Mouse (Mus musculus): ENCODE results near the gene Bmp4.

Bmp4 gene

DNA sequence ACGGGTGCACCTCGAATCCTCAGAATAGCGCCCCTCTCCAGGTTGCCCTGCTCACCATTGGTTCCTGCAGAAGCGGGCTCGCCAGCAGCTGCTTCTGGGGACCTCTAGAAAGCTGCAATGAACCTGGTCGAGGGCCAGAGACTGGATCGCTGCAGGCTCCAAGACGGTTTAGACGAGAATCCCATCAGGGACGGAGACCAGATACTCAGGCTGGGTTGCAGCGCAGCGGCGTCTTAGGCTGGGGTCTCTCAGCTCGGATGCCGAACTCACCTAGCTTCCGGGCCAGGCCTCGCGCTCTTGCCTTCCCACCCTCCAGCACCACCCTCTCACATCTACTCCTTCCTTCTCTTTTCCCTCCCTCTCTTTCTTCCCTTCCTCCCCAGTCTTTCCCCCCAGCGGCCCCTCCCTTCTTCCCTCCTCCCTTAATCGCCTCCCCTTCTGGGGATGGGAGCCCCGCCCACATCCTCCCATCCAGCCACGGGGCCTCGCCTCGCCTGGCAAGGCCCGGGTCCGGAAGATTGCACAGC, at the start of gene Bmp4:
Bmp4 (minus strand) TSS at position 421 of the 527 bp plus-strand sequence.
- no peak for DNase-seq

DNA sequence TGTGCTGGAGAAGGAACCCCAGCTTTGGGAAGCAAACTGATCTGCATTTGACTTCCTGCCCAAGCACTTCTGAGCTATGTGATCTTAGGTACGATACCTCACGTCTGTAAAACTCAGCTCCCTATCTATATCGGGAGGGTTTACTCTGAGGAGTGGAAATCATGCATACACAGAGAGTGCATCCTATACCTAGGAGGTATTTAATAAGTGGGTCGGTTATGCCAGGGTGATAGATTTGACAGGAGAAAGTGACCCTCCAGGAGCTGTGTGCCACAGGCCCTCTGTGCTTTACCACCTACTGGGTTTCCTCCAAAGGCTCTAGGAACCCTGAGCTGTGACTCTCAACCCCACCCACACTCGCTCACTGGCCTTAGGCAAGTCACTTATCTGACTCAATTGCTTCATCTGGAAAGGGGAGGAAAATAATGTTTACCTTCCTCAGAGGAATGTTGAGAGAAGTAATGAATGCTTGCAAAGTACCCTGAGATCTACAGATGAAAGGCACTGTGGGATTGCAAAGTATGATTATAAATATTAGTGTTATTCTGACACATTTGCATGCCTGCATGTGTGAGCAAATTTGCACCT, 49.1 kb upstream of the Bmp4 start:
- no peak for DNase-seq

- DNase-seq, result no peak
These were observed 46.1 kb upstream of the Bmp4 start for GRCm38 (mm10) chr14:46436471-46437090.

DNA sequence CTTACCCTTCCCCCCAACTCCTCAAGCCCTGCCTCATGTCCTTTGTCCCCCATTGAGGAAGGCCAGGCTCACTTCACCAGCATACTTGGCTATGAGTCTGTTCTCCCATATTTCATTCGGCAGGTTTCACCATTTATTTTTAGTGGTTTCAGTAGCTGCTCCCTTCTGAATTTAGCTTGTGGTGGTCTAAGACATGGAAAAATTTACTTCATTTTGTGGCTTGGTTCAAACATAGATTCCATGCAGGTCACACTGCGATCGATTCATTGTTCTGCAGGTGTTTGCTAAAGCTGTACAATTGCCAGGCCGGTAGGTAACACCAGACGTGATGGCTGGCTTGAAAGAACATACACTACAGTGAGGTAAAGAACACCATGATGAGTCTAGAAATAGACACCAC, 39.8 kb upstream of the Bmp4 start:
- no peak for DNase-seq

GRCm38 (mm10) chr14:46427251-46427650, 36.8 kb upstream of the Bmp4 start:
- no peak for DNase-seq

GRCm38 (mm10) chr14:46421823-46422222, 31.4 kb upstream of the Bmp4 start:
- DNase-seq, result no peak

DNA sequence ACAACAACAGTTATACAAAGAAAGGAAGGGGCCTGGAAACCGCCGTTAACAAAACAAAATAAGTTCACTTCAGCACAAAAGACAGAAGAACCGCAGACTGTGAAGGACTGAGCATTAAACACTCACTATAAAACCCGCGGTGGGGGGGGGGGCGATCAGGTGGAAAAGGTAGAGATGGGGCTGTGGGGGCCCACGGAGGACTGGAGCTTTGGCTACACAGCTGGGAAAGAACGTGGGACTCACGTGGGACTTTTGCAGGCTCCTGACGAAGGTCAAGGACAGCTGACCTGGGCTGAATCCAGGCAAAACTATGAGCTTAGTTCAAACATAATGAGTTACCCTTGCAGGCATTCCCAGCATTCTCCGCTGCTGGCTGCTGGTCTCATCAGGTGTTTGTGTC, 28.8 kb upstream of the Bmp4 start:
- DNase-seq, result no peak

GRCm38 (mm10) chr14:46418371-46419097, 28.1 kb upstream of the Bmp4 start:
- no peak for DNase-seq

- no peak for DNase-seq
These were observed 22.1 kb upstream of the Bmp4 start for GRCm38 (mm10) chr14:46412497-46413000.

DNA sequence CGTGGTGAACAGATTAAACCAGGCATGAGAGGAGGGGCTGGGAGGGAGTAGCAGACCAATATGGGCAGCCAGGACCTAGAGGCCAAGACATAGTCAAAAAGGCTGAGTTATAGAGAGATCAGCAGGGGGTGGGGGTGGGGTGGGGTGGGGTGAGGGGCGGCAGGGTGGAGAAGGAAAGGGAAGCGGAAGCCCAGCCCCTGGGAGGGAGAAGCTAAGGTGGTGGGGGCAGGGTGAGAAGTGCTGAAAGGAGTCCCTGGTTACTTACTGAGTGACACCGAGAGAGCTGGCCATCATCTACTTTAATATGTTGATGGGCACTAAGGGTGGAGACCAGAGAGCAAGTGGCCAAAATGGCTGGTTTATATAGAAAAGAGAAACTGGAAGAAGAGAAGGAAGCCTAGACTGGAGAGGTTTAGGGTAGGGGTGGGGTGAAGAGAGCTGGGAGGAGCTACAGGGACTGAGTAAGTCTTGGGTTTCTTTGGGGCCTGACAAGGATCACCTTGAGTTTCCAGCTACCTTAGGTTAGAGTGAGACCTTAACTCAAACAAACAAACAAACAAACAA, 20.2 kb upstream of the Bmp4 start:
- DNase-seq, result no peak

- DNase-seq, result no peak
These were observed 18.5 kb upstream of the Bmp4 start for GRCm38 (mm10) chr14:46409016-46409415.

- DNase-seq, result no peak
These were observed 17.9 kb upstream of the Bmp4 start for GRCm38 (mm10) chr14:46408319-46408718.

DNA sequence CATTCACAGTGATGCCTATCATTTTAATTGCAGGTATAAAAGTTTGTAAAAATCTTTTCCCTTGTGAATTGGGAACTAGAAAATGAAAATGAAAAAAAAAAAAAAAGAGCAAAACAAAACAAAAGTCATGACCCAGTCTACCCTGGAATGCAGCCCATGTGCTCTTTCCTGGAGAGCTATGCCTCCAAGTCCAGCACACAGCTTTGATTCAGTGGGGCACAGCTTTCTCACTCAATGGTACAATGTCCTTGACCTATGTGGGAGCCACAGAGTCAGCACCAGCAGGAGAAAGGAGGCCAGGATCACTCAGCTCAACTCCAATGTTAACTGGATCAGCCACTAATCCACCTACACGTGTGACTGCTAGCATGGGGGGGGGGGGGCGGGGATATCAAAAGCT, 9.5 kb upstream of the Bmp4 start:
- DNase-seq, result no peak

DNA sequence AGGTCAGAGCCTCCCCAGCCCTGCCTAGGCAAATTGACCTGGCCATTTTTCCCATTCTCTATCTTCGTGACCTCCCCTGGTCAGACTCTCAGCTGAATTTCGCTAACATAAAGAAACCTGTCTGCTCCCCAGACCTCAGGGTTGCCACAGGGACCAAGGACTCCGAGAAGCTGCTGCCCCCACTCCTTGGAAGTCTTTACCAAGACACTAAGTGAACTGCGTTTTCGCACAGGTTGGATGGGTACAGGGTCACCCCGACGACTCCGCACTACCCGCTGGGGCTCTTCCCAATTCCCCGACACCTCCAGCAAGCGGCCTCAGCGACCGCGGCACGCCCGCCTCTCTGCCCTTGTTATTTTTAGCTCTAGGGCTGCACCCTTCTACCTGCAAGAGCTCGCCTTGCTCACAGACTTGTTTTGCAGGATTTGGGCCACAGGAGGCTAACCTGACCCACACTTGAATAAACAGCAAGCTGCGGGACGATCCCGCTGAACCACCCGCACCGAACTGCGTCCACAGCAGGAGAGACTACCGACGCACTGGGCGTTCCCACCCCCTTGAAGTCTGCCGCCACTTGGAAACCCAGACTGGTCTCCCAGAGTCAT, 7.7 kb upstream of the Bmp4 start:
- DNase-seq, result no peak

DNA sequence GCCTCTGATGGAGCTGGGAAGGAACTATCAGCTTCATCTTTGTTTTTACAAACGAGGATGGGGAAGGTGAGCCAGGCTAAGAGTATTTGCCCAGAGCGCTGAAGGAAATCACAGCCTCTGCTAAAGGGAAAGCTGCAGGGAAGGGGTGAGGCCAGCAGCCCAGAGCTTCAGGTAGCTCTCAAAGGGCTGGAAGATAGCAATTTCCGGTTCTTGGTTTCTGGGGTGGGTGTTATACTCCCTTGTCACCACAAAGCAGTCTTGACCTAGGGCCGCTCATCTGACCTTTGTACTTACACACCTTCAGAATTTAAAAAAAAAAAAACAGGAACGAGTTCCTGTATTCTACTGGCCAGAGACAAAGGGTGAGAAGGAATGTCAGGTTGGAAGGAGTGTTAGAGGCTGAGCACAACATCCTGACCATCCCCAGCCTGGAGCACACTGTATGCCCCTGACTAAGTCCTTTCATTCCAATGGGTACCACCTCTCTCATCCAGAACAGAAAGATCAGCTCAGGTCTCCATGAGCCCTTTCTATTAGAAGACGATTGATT, 1.2 kb upstream of the Bmp4 start:
- DNase-seq, result no peak

DNA sequence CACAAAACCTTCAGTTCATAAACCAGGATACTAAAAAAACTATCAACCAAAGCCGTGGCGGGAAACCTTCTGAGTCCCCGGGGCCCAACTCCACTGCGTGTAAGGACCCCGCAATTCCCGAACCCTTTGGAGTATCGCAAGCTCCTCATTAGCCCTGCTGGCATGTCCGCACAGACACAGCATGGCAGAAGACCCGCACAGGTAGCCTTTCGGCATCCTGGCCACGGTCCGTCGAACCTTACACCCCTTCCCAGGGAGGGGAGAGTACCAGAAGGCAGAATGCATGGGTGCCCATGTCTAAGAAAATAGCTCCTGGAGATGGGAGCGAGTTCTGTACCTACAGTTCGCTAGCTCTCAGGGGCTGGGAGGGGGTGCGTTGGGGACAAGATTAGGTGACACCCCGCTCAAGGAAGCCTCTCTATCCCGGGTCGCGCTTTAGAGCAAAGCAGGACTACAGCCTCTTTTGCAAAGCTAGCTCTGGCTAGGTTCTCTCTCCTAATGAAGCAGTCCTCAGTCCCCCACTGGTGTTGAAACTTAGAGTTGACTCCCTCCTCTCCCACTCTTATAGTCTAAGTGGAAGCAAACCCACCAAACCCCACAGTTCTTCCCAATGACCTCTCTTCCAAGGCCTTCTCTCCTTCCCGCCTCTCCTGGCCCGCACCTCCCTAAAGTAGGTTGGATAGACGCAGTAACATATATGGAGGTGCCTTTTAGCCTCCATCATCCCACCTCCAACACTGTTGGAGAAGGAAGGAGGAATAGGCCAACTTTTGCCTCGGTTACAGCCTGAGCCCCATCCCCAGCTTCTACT, 826 bp downstream of the Bmp4 start:
- DNase-seq, result no peak

DNA sequence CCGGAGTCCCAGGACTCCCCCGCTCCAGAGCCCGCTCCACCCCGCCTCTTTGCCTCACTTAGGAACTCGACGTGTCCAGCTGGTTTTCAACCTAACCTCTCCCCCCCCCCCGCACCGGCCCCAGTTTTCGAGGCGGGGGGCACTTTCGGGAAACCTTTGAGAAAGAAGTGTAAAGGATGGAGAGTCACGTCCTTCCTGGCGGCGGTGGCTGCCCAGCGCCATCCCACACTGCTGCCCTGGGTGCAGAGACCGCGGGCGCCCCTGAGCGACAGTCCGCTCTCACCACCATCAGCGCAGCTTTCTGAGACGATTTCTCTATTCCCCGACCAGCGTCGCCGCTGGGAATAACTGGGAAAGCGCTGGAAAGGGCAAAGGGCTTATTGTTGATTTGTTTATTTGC, 1.8 kb downstream of the Bmp4 start:
- no peak for DNase-seq

DNA sequence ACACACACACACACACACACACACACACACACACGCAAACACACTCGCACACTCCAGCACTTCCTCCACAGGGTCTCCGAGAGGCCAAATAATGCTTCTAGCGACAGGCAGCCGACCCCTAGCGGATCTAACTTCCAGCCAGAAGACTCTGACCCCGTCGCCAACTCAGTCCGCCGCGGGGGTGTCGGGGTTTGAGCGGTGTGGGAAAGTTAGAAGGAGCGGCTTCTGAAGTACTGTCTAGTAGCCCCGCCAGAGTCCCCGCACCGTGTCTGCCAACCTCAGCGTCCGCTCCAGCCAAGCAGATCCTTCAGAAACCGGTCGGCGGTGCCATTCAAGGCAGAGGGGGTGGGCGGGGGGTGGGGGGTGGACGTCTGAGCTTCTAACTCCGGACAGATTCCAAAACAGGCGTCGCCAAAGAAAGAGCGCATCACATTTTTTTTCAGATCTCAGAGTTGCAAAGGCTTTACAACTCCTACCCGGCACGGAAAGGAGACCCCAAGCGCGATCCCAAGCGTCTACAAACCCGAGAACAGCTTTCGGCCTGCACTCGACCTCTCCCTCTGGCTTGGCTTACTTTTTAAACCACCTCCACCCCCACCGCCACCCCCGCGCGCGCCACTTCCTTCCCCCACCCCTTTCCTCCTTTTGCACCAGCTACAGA, 2.5 kb downstream of the Bmp4 start:
- no peak for DNase-seq

GRCm38 (mm10) chr14:46387357-46387671, 3.2 kb downstream of the Bmp4 start:
- DNase-seq, result no peak

DNA sequence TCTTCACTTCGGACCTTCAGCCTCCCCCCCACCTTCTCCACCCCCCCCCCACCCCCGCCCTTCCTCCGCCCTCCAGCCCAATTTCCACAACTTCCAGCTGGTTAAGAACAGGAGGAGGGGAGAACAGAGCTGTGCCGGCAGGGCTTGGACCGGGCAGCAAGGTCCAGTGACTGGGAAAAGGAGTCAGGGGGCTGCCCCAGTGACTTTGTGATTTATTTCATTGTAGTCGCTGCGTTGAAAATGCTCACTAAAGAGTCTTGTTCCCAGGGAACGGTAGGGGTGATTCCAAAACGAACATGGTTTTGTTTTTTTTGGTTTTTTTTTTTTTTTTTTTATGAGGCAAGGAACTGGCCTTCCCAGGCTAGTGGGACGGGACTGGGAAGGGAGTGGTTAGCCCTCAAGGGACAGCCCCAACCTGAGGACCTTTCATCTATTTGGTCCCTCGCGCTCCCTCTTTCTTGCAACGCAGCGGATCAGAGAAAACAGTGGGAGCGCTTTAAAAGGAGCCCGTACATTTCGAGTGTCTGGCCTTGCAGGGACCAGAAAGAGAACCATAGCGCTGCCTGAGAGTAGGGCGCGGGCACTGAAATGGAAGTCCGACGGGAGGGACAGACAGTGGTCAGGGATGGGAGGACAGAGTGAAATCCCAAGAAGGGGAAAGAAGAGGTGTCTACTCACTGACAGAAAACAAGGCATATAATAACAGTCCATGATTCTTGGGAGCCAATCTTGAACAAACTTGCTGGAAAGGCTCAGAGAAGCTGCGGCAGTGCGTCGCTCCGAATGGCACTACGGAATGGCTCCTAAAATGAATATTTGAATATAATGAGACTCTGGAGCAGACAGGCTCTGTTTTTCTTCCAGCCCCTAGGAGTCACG, 3.8 kb downstream of the Bmp4 start:
- no peak for DNase-seq
